Mouse (Mus musculus) limb, embryonic 14.5 days (tissue): ENCODE measurements around the gene Tmsb10. TPM values are rescaled to one million over a fixed set of nuclear protein-coding genes. Genes with fewer than 3 reads are reported as not detected.

Source experiments
- ATAC-seq: fragments of 200-750 bp; cut with Nextera tagmentation; 2 replicates; pipeline ENCODE4 v1.8.0; 2017; ENCODE audit warnings: low read depth, moderate number of reproducible peaks, moderate TSS enrichment; ENCODE audit not compliant: low FRiP score
- DNase-seq: peaks from one replicate; pipeline ENCODE4 v3.0.0-alpha.2; 2015; ENCODE audit warnings: low spot score
- H3K27ac ChIP-seq: fragments of 300-500 bp; sonication (generic); replicated peaks from 2 replicates; pipeline ENCODE4 v1.5.1; 2014; ENCODE audit warnings: low read depth, mild to moderate bottlenecking, low read length, moderate library complexity, mixed read lengths
- H3K27me3 ChIP-seq: fragments of 300-500 bp; sonication (generic); 2 replicates; pipeline ENCODE4 v1.6.1; 2014; ENCODE audit warnings: low read length, mixed read lengths; ENCODE audit not compliant: control insufficient read depth, insufficient read depth
- H3K36me3 ChIP-seq: fragments of 300-500 bp; sonication (generic); 2 replicates; pipeline ENCODE4 v1.6.1; 2014; ENCODE audit warnings: mild to moderate bottlenecking, low read length, moderate library complexity, mixed read lengths; ENCODE audit not compliant: control insufficient read depth, insufficient read depth
- H3K4me1 ChIP-seq: fragments of 300-500 bp; sonication (generic); 2 replicates; pipeline ENCODE4 v1.6.1; 2014; ENCODE audit warnings: antibody characterized with exemption, low read length, mixed read lengths; ENCODE audit not compliant: control insufficient read depth, insufficient read depth
- H3K4me2 ChIP-seq: fragments of 300-500 bp; sonication (generic); replicated peaks from 2 replicates; pipeline ENCODE4 v1.6.1; 2014; ENCODE audit warnings: low read depth, mild to moderate bottlenecking, low read length, moderate library complexity; ENCODE audit not compliant: severe bottlenecking
- H3K4me3 ChIP-seq: fragments of 300-500 bp; sonication (generic); replicated peaks from 2 replicates; pipeline ENCODE4 v1.5.1; 2014; ENCODE audit warnings: low read length
- H3K9ac ChIP-seq: fragments of 300-500 bp; sonication (generic); 2 replicates; pipeline ENCODE4 v1.6.1; 2014; ENCODE audit warnings: mild to moderate bottlenecking, low read depth, low read length, moderate library complexity; ENCODE audit not compliant: severe bottlenecking
- H3K9me3 ChIP-seq: fragments of 300-500 bp; sonication (generic); 2 replicates; pipeline ENCODE4 v1.6.1; 2016; ENCODE audit warnings: low read length; ENCODE audit not compliant: control insufficient read depth
- POLR2A ChIP-seq: fragments of 200-500 bp; IDR thresholded peaks from 2 replicates; pipeline ENCODE4 v1.8.0; 2012; ENCODE audit warnings: inconsistent platforms, mild to moderate bottlenecking, moderate library complexity, borderline replicate concordance; ENCODE audit not compliant: insufficient read depth, insufficient read length; ENCODE audit errors: extremely low read depth
- WGBS: fragments of 180-500 bp; shearing (Covaris S2); extraction: QIAGEN DNeasy Blood & Tissue Kit; methylation state at CpG from one replicate; pipeline ENCODE4 v1.1.7; 2014; 5-methylcytosine and 5-hydroxymethylcytosine counted together
- polyA plus RNA-seq, 2 experiments: library from polyadenylated mRNA; depleted of rRNA in 1 of 2; stranded (reverse) in 1 of 2; unstranded in 1 of 2; fragments of >200 nt; fragmentation: Nextera tagmentation in 1 of 2; extraction: Ambion mirVana in 1 of 2; gene quantifications; 2 replicates each; pipeline versions ENCODE4 v1.2.1 to v1.2.3; 2012 to 2014

The Tmsb10 gene
- polyA plus RNA-seq, 2 experiments = 1,253 to 2,395 TPM

DNA sequence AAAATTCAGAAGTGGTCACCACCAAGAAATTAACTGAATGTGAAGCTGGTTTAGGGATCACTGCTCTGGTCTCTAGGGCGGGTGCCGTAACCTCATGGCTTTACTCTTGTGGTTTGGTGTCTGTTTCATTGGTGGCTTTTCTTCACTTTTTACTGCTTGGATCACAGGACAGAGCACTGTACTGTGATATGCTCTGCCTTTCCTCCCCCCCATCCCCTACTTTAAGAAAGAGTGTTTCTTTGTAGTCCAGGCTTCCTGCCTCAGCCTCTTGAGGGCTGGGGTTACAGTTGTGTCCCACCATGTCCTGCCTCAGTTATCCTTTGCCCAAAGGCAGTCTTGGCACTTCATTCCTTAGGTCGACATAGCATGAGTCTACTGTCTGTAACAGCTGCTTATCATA, 21.1 kb downstream of the Tmsb10 start:
- Histone ChIP-seq H3K4me1 (no peaks in the 10 kb centered on the region), H3K9ac (no peak overlapping the region), H3K9me3 (no peaks in the 10 kb centered on the region), H3K36me3 (no peaks in the 10 kb centered on the region), H3K4me2 (no peak overlapping the region), H3K27ac (no peak overlapping the region), H3K27me3 (no peaks in the 10 kb centered on the region), H3K4me3 (no peak overlapping the region)
- no peak for ATAC-seq
- no peak for TF ChIP-seq POLR2A
- 73% methylated on average over 3 of the region's 3 CpGs for WGBS
- DNase-seq = no peak

- H3K27me3 ChIP-seq = no peaks in the 10 kb centered on the region
- no peaks in the 10 kb centered on the region for H3K36me3 ChIP-seq
- no peaks in the 10 kb centered on the region for H3K9me3 ChIP-seq
- no peak overlapping the region for H3K4me3 ChIP-seq
- DNase-seq (no peak), ATAC-seq (no peak)
- no peak overlapping the region for H3K27ac ChIP-seq
- 79% methylated on average over 1 of the region's 1 CpGs for WGBS
- H3K9ac ChIP-seq = no peak overlapping the region
- H3K4me2 ChIP-seq = no peak overlapping the region
- no peaks in the 10 kb centered on the region for H3K4me1 ChIP-seq
- TF ChIP-seq POLR2A = no peak
Observed at GRCm38 (mm10) chr6:72932955-72933354, 25.6 kb downstream of the Tmsb10 start.

GRCm38 (mm10) chr6:72931533-72931932, 27.0 kb downstream of the Tmsb10 start:
- no peak for TF ChIP-seq POLR2A
- no peak overlapping the region for H3K9ac ChIP-seq
- H3K4me1 ChIP-seq = peaks cover 8% of the 10 kb centered on the region
- H3K9me3 ChIP-seq = no peaks in the 10 kb centered on the region
- no peak overlapping the region for H3K4me3 ChIP-seq
- no peaks in the 10 kb centered on the region for H3K36me3 ChIP-seq
- H3K27me3 ChIP-seq = no peaks in the 10 kb centered on the region
- no peak overlapping the region for H3K4me2 ChIP-seq
- no peak for ATAC-seq
- DNase-seq = no peak
- H3K27ac ChIP-seq = no peak overlapping the region
- 86% methylated on average over 3 of the region's 3 CpGs for WGBS

DNA sequence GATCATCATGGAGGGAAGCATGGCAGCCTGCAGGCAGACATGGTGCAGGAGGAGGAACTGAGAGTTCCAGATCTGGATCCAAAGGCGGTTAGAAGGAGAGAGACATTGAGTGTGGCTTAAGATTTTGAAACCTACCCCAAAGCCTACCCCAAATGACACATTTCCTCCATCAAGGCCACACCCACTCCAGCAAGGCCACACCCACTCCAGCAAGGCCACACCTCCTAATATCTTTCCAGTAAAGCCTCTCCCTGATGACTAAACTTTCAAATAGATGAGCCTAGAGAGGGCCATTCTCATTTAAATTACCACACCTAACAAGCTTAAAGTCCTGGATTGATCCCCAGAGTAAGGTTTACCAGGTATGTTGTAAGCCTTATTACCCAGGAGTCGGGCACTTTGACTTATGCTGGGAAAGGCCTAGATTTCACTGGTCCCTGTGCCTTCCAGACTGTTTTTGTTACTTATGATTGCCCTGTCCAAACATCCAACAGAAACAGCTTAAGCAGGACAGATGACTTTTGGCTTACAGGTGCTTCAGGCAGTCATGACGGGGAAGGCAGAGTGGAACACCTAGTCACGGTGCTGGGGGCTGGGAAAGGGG, 28.7 kb downstream of the Tmsb10 start:
- Histone ChIP-seq H3K9ac (no peak overlapping the region), H3K4me1 (peaks cover 8% of the 10 kb centered on the region), H3K9me3 (no peaks in the 10 kb centered on the region), H3K36me3 (no peaks in the 10 kb centered on the region), H3K27ac (no peak overlapping the region), H3K27me3 (no peaks in the 10 kb centered on the region), H3K4me2 (no peak overlapping the region), H3K4me3 (no peak overlapping the region)
- no peak for TF ChIP-seq POLR2A
- DNase-seq (no peak), ATAC-seq (no peak)
- WGBS = 92% methylated on average over 4 of the region's 4 CpGs

DNA sequence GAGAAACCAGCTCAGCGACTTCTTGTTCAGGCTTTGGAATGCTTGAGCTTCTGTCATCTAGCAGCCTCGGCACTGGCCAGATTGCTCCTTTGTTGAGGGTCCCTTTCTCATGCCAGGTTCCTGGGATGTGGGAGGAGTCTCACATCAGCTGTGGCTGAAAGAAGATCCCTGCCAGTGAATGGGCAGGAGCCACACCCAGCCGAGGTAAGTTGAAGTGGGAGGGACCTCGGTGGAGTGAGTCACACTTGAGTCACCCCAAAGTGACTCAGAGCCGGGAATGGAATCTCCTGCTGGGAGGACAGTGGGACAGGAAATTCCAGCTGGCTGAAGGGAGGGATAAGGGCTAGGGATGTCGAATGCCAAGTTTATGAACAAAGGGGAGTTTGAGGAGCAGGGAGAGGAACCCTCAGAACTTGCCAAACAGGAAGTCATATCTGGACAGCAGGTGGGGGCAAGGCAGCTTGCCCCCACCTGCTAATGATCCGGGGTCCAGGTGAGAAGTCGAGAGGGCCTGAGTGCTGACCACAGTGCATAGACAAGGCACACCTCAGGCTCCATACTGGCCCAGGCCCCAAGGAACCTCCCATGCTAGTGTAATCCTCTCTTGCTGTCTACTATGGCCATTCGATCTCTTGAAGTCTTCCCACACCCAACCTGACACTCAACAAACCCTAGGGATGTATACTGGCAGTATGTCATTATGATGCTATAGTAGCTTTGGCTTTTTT, 31.6 kb downstream of the Tmsb10 start:
- peak; percentile 40 for DNase-seq
- Histone ChIP-seq H3K36me3 (no peaks in the 10 kb centered on the region), H3K4me3 (no peak overlapping the region), H3K9ac (no peak overlapping the region), H3K4me1 (peaks cover 8% of the 10 kb centered on the region), H3K27me3 (no peaks in the 10 kb centered on the region), H3K9me3 (no peaks in the 10 kb centered on the region), H3K27ac (no peak overlapping the region), H3K4me2 (no peak overlapping the region)
- peak; percentile 62; the same call in 1 of the 2 replicates for ATAC-seq
- WGBS = 14% methylated on average over 9 of the region's 9 CpGs
- no peak for TF ChIP-seq POLR2A
